Mouse (Mus musculus) megakaryocyte, embryonic 14.5 days (primary cell): ENCODE results near the gene Taf3.

ENCODE experiments used
- FLI1 ChIP-seq: IDR thresholded peaks from 2 replicates; pipeline ENCODE4 v1.6.1; 2012; ENCODE audit warnings: low read length, inconsistent platforms, mixed read lengths
- GATA1 ChIP-seq: IDR thresholded peaks from 3 replicates; pipeline ENCODE4 v1.6.1; 2012; ENCODE audit warnings: mixed read lengths, low read length, inconsistent platforms, borderline replicate concordance

GRCm38 (mm10) chr2:10034976-10035375 lies 13.4 kb downstream of the Taf3 start:
- TF ChIP-seq GATA1 (no peak), FLI1 (no peak)
